Mouse (Mus musculus) natural killer cell, adult 2 months (primary cell): ENCODE measurements around the gene Tmem259.
"Not testable (repeated sequence)": the region's sequence is repeated elsewhere in the genome, so short reads cannot be mapped to it uniquely, and the experiment has no call there.

ENCODE experiments used
- DNase-seq, 2 experiments: peaks; one replicate each; pipeline ENCODE4 v3.0.0; 2022; ENCODE audit warnings: low spot score in 2 of 2

The Tmem259 gene

GRCm38 (mm10) chr10:79968181-79968580 lies 15.9 kb downstream of the Tmem259 start:
- no peak for DNase-seq

- no peak for DNase-seq
Observed at GRCm38 (mm10) chr10:79966886-79967400, 17.2 kb downstream of the Tmem259 start.

GRCm38 (mm10) chr10:79965325-79965724 lies 18.8 kb downstream of the Tmem259 start:
- no peak for DNase-seq

- no peak for DNase-seq
Observed at GRCm38 (mm10) chr10:79964727-79965126, 19.4 kb downstream of the Tmem259 start.

GRCm38 (mm10) chr10:79960671-79961294 lies 23.3 kb downstream of the Tmem259 start:
- no peak for DNase-seq

GRCm38 (mm10) chr10:79959847-79960601 lies 24.1 kb downstream of the Tmem259 start, which contains the start of gene Wdr18:
Gene Wdr18, plus strand, starts transcription at chr10:79960152.
- DNase-seq = peak; percentile 100

- not testable (repeated sequence) for DNase-seq
Observed at GRCm38 (mm10) chr10:79959412-79959811, 24.7 kb downstream of the Tmem259 start.

- peak; percentile 79 to 86 for DNase-seq
Observed at GRCm38 (mm10) chr10:79958140-79958816, 25.9 kb downstream of the Tmem259 start.

- no peak for DNase-seq
Observed at GRCm38 (mm10) chr10:79956643-79957154, 27.4 kb downstream of the Tmem259 start.

GRCm38 (mm10) chr10:79955691-79956090 lies 28.4 kb downstream of the Tmem259 start:
- no peak for DNase-seq

GRCm38 (mm10) chr10:79953946-79954345 lies 30.2 kb downstream of the Tmem259 start:
- peak in 1 of 2 experiments; percentile 49 for DNase-seq

- no peak for DNase-seq
Observed at GRCm38 (mm10) chr10:79950661-79951060, 33.5 kb downstream of the Tmem259 start.

GRCm38 (mm10) chr10:79949873-79950272 lies 34.3 kb downstream of the Tmem259 start:
- DNase-seq = no peak

GRCm38 (mm10) chr10:79947502-79947901 lies 36.6 kb downstream of the Tmem259 start:
- no peak for DNase-seq

GRCm38 (mm10) chr10:79946752-79947322 lies 37.3 kb downstream of the Tmem259 start:
- DNase-seq = no peak

GRCm38 (mm10) chr10:79945507-79946234 lies 38.5 kb downstream of the Tmem259 start:
- DNase-seq = no peak

GRCm38 (mm10) chr10:79943471-79943901 lies 40.6 kb downstream of the Tmem259 start:
- no peak for DNase-seq

GRCm38 (mm10) chr10:79942988-79943387 lies 41.1 kb downstream of the Tmem259 start:
- no peak for DNase-seq

GRCm38 (mm10) chr10:79940749-79941148 lies 43.4 kb downstream of the Tmem259 start:
- DNase-seq = peak in 1 of 2 experiments; percentile 86

GRCm38 (mm10) chr10:79937775-79938526 lies 46.2 kb downstream of the Tmem259 start:
- no peak for DNase-seq
